Mouse (Mus musculus): ENCODE measurements around the gene Bhlhe41. TPM values are rescaled to one million over a fixed set of nuclear protein-coding genes. Genes with fewer than 3 reads are reported as not detected.

Gene Bhlhe41
- polyA plus RNA-seq, 1 experiment from 2014 or later = 0.73 TPM

GRCm38 (mm10) chr6:145893366-145894021, 28.1 kb upstream of the Bhlhe41 start:
- 81% methylated on average over 13 of the region's 13 CpGs for WGBS
- no peak overlapping the region for H3K4me3 ChIP-seq (ENCODE audit: low read length)
- no peak overlapping the region for H3K9ac ChIP-seq (ENCODE audit: low read depth, low read length)
- no peaks in the 10 kb centered on the region for H3K36me3 ChIP-seq (ENCODE audit: control insufficient read depth, insufficient read depth, low read length)
- no peaks in the 10 kb centered on the region for H3K9me3 ChIP-seq (ENCODE audit: control insufficient read depth, low read length)
- H3K27me3 ChIP-seq (ENCODE audit: control insufficient read depth, insufficient read depth, low read length) = no peaks in the 10 kb centered on the region
- H3K4me1 ChIP-seq (ENCODE audit: control insufficient read depth, insufficient read depth, low read length) = no peaks in the 10 kb centered on the region
- no peak overlapping the region for H3K4me2 ChIP-seq (replicated peaks; ENCODE audit: low read depth, low read length)
- no peak overlapping the region for H3K27ac ChIP-seq (ENCODE audit: low read depth, low read length)
- no peak for ATAC-seq (ENCODE audit: low FRiP score, low TSS enrichment)

GRCm38 (mm10) chr6:145892381-145893265, 27.3 kb upstream of the Bhlhe41 start:
- Histone ChIP-seq H3K27me3 (ENCODE audit: control insufficient read depth, insufficient read depth, low read length) (no peaks in the 10 kb centered on the region), H3K36me3 (ENCODE audit: control insufficient read depth, insufficient read depth, low read length) (no peaks in the 10 kb centered on the region), H3K9ac (ENCODE audit: low read depth, low read length) (no peak overlapping the region), H3K27ac (ENCODE audit: low read depth, low read length) (no peak overlapping the region), H3K4me2 (replicated peaks; ENCODE audit: low read depth, low read length) (no peak overlapping the region), H3K9me3 (ENCODE audit: control insufficient read depth, low read length) (no peaks in the 10 kb centered on the region), H3K4me3 (ENCODE audit: low read length) (no peak overlapping the region), H3K4me1 (ENCODE audit: control insufficient read depth, insufficient read depth, low read length) (no peaks in the 10 kb centered on the region)
- no peak for ATAC-seq (ENCODE audit: low FRiP score, low TSS enrichment)
- WGBS = 93% methylated on average over 20 of the region's 20 CpGs

- Histone ChIP-seq H3K4me1 (ENCODE audit: control insufficient read depth, insufficient read depth, low read length) (no peaks in the 10 kb centered on the region), H3K27ac (ENCODE audit: low read depth, low read length) (no peak overlapping the region), H3K36me3 (ENCODE audit: control insufficient read depth, insufficient read depth, low read length) (no peaks in the 10 kb centered on the region), H3K27me3 (ENCODE audit: control insufficient read depth, insufficient read depth, low read length) (no peaks in the 10 kb centered on the region), H3K9me3 (ENCODE audit: control insufficient read depth, low read length) (no peaks in the 10 kb centered on the region), H3K9ac (ENCODE audit: low read depth, low read length) (no peak overlapping the region), H3K4me2 (replicated peaks; ENCODE audit: low read depth, low read length) (no peak overlapping the region), H3K4me3 (ENCODE audit: low read length) (no peak overlapping the region)
- WGBS = 81% methylated on average over 11 of the region's 11 CpGs
- no peak for ATAC-seq (ENCODE audit: low FRiP score, low TSS enrichment)
These were observed 26.6 kb upstream of the Bhlhe41 start for GRCm38 (mm10) chr6:145891951-145892350.

- 73% methylated on average over 6 of the region's 6 CpGs for WGBS
These were observed 22.4 kb upstream of the Bhlhe41 start for GRCm38 (mm10) chr6:145887719-145888118.

GRCm38 (mm10) chr6:145886277-145886676, 20.9 kb upstream of the Bhlhe41 start:
- no peak for ATAC-seq (ENCODE audit: low FRiP score, low TSS enrichment)
- H3K27ac ChIP-seq (ENCODE audit: low read depth, low read length) = no peak overlapping the region

More at GRCm38 (mm10) chr6:145887719-145888118, 22.4 kb upstream of the Bhlhe41 start:
- no peak overlapping the region for H3K9ac ChIP-seq (ENCODE audit: low read depth, low read length)
- no peak for ATAC-seq (ENCODE audit: low FRiP score, low TSS enrichment)
- H3K27ac ChIP-seq (ENCODE audit: low read depth, low read length) = no peak overlapping the region
- no peaks in the 10 kb centered on the region for H3K36me3 ChIP-seq (ENCODE audit: control insufficient read depth, insufficient read depth, low read length)
- H3K4me2 ChIP-seq (replicated peaks; ENCODE audit: low read depth, low read length) = no peak overlapping the region
- H3K4me1 ChIP-seq (ENCODE audit: control insufficient read depth, insufficient read depth, low read length) = no peaks in the 10 kb centered on the region
- no peaks in the 10 kb centered on the region for H3K9me3 ChIP-seq (ENCODE audit: control insufficient read depth, low read length)
- H3K27me3 ChIP-seq (ENCODE audit: control insufficient read depth, insufficient read depth, low read length) = no peaks in the 10 kb centered on the region
- H3K4me3 ChIP-seq (ENCODE audit: low read length) = no peak overlapping the region

GRCm38 (mm10) chr6:145885069-145885468, 19.7 kb upstream of the Bhlhe41 start:
- no peaks in the 10 kb centered on the region for H3K4me1 ChIP-seq (ENCODE audit: control insufficient read depth, insufficient read depth, low read length)
- H3K9ac ChIP-seq (ENCODE audit: low read depth, low read length) = no peak overlapping the region
- H3K4me3 ChIP-seq (ENCODE audit: low read length) = no peak overlapping the region
- H3K9me3 ChIP-seq (ENCODE audit: control insufficient read depth, low read length) = no peaks in the 10 kb centered on the region
- WGBS = 80% methylated on average over 4 of the region's 4 CpGs
- H3K4me2 ChIP-seq (replicated peaks; ENCODE audit: low read depth, low read length) = no peak overlapping the region
- no peaks in the 10 kb centered on the region for H3K36me3 ChIP-seq (ENCODE audit: control insufficient read depth, insufficient read depth, low read length)
- no peak for ATAC-seq (ENCODE audit: low FRiP score, low TSS enrichment)
- H3K27me3 ChIP-seq (ENCODE audit: control insufficient read depth, insufficient read depth, low read length) = no peaks in the 10 kb centered on the region
- no peak overlapping the region for H3K27ac ChIP-seq (ENCODE audit: low read depth, low read length)

More at GRCm38 (mm10) chr6:145886277-145886676, 20.9 kb upstream of the Bhlhe41 start:
- Histone ChIP-seq H3K27me3 (ENCODE audit: control insufficient read depth, insufficient read depth, low read length) (no peaks in the 10 kb centered on the region), H3K9ac (ENCODE audit: low read depth, low read length) (no peak overlapping the region), H3K4me3 (ENCODE audit: low read length) (no peak overlapping the region), H3K36me3 (ENCODE audit: control insufficient read depth, insufficient read depth, low read length) (no peaks in the 10 kb centered on the region), H3K4me1 (ENCODE audit: control insufficient read depth, insufficient read depth, low read length) (no peaks in the 10 kb centered on the region), H3K4me2 (replicated peaks; ENCODE audit: low read depth, low read length) (no peak overlapping the region), H3K9me3 (ENCODE audit: control insufficient read depth, low read length) (no peaks in the 10 kb centered on the region)
- WGBS = 66% methylated on average over 8 of the region's 8 CpGs

GRCm38 (mm10) chr6:145883668-145884067, 18.3 kb upstream of the Bhlhe41 start:
- no peak for ATAC-seq (ENCODE audit: low FRiP score, low TSS enrichment)

GRCm38 (mm10) chr6:145883010-145883409, 17.7 kb upstream of the Bhlhe41 start:
- Histone ChIP-seq H3K27ac (ENCODE audit: low read depth, low read length) (no peak overlapping the region), H3K4me1 (ENCODE audit: control insufficient read depth, insufficient read depth, low read length) (no peaks in the 10 kb centered on the region), H3K27me3 (ENCODE audit: control insufficient read depth, insufficient read depth, low read length) (no peaks in the 10 kb centered on the region), H3K4me3 (ENCODE audit: low read length) (no peak overlapping the region), H3K36me3 (ENCODE audit: control insufficient read depth, insufficient read depth, low read length) (no peaks in the 10 kb centered on the region), H3K9ac (ENCODE audit: low read depth, low read length) (no peak overlapping the region), H3K4me2 (replicated peaks; ENCODE audit: low read depth, low read length) (no peak overlapping the region), H3K9me3 (ENCODE audit: control insufficient read depth, low read length) (peaks cover 6% of the 10 kb centered on the region; the same call in 1 of the 2 replicates)
- WGBS = 59% methylated on average over 1 of the region's 1 CpGs
- ATAC-seq (ENCODE audit: low FRiP score, low TSS enrichment) = no peak

More at GRCm38 (mm10) chr6:145883668-145884067, 18.3 kb upstream of the Bhlhe41 start:
- Histone ChIP-seq H3K27ac (ENCODE audit: low read depth, low read length) (no peak overlapping the region), H3K27me3 (ENCODE audit: control insufficient read depth, insufficient read depth, low read length) (no peaks in the 10 kb centered on the region), H3K9me3 (ENCODE audit: control insufficient read depth, low read length) (peaks cover 6% of the 10 kb centered on the region; the same call in 1 of the 2 replicates), H3K36me3 (ENCODE audit: control insufficient read depth, insufficient read depth, low read length) (no peaks in the 10 kb centered on the region), H3K9ac (ENCODE audit: low read depth, low read length) (no peak overlapping the region), H3K4me1 (ENCODE audit: control insufficient read depth, insufficient read depth, low read length) (no peaks in the 10 kb centered on the region), H3K4me2 (replicated peaks; ENCODE audit: low read depth, low read length) (no peak overlapping the region), H3K4me3 (ENCODE audit: low read length) (no peak overlapping the region)
- 72% methylated on average over 4 of the region's 4 CpGs for WGBS

GRCm38 (mm10) chr6:145880609-145881008, 15.3 kb upstream of the Bhlhe41 start:
- 90% methylated on average over 5 of the region's 5 CpGs for WGBS
- no peaks in the 10 kb centered on the region for H3K36me3 ChIP-seq (ENCODE audit: control insufficient read depth, insufficient read depth, low read length)
- ATAC-seq (ENCODE audit: low FRiP score, low TSS enrichment) = no peak

More at GRCm38 (mm10) chr6:145880609-145881008, 15.3 kb upstream of the Bhlhe41 start:
- peaks cover 6% of the 10 kb centered on the region; the same call in 1 of the 2 replicates for H3K9me3 ChIP-seq (ENCODE audit: control insufficient read depth, low read length)
- H3K27me3 ChIP-seq (ENCODE audit: control insufficient read depth, insufficient read depth, low read length) = no peaks in the 10 kb centered on the region
- no peak overlapping the region for H3K4me2 ChIP-seq (replicated peaks; ENCODE audit: low read depth, low read length)
- no peaks in the 10 kb centered on the region for H3K4me1 ChIP-seq (ENCODE audit: control insufficient read depth, insufficient read depth, low read length)
- H3K27ac ChIP-seq (ENCODE audit: low read depth, low read length) = no peak overlapping the region
- no peak overlapping the region for H3K9ac ChIP-seq (ENCODE audit: low read depth, low read length)
- H3K4me3 ChIP-seq (ENCODE audit: low read length) = no peak overlapping the region
